10 mouse cellular contexts compared by ENCODE assay signal in genomic region chr2:153943537-153943936, GRCm38 (mm10). TPM values are rescaled to one million over a fixed set of nuclear protein-coding genes. Genes with fewer than 3 reads are reported as not detected.
DNase-seq lines count a peak whose midpoint lies in the region; ATAC-seq and TF ChIP-seq lines count a peak whose summit lies in the region.
"Had no signal": no experiment of that assay in that cellular context is flagged by ENCODE, and none has a peak within 500 bp of the region (broad histone marks: within the 10 kb centered on the region; RNA-seq: fewer than 3 reads in every experiment).

No protein-coding gene starts in this region.

- dilution Hi-C loops in CH12.LX (cut with MboI; ENCODE audit: extremely low pct_ligation_motif_present, extremely low pct_unique_long_range_greater_than_20kb, low sequenced_read_pairs): no loop called here

- H3K27ac ChIP-seq in heart, adult 2 months: no peak overlapping the region
- no peak overlapping the region for H3K27ac ChIP-seq in heart, embryonic 12.5 days (ENCODE audit: poor library complexity, severe bottlenecking)
- no peak overlapping the region for H3K27ac ChIP-seq in CH12.LX (ENCODE audit: insufficient read depth, low read depth)
- no peak overlapping the region for H3K27ac ChIP-seq in embryonic facial prominence, embryonic 11.5 days (replicated peaks; ENCODE audit: low read depth, low read length)

- H3K4me3 ChIP-seq in heart, adult 2 months: no peak overlapping the region
- no peak overlapping the region for H3K4me3 ChIP-seq in heart, embryonic 12.5 days
- H3K4me3 ChIP-seq in CH12.LX (replicated peaks in 1 of 3; ENCODE audit: low read depth in 2 of 3, low read length in 2 of 3, poor library complexity in 1 of 3): no peak overlapping the region
- no peak overlapping the region for H3K4me3 ChIP-seq in embryonic facial prominence, embryonic 11.5 days (ENCODE audit: low read depth, low read length)

- no peaks in the 10 kb centered on the region for H3K9me3 ChIP-seq in heart, embryonic 12.5 days (replicated peaks)
- H3K9me3 ChIP-seq in CH12.LX (replicated peaks; ENCODE audit: low read length): peaks cover 3% of the 10 kb centered on the region
- H3K9me3 ChIP-seq in embryonic facial prominence, embryonic 11.5 days (replicated peaks; ENCODE audit: control insufficient read depth, low read length): no peaks in the 10 kb centered on the region

- intact Hi-C loops in heart, adult 2 months (cut with DNase I): no loop called here

- H3K27me3 ChIP-seq in heart, adult 2 months (ENCODE audit: control insufficient read depth, insufficient read depth, low read length): no peaks in the 10 kb centered on the region
- peaks cover 6% of the 10 kb centered on the region; the same call in 1 of the 2 replicates for H3K27me3 ChIP-seq in heart, embryonic 12.5 days (replicated peaks)
- peaks cover 69% of the 10 kb centered on the region for H3K27me3 ChIP-seq in CH12.LX (replicated peaks)
- no peaks in the 10 kb centered on the region for H3K27me3 ChIP-seq in embryonic facial prominence, embryonic 11.5 days (ENCODE audit: control insufficient read depth, insufficient read depth, low read length)

- no peak for ATAC-seq in heart, embryonic 12.5 days (ENCODE audit: insufficient number of reproducible peaks, low FRiP score)
- ATAC-seq in embryonic facial prominence, embryonic 11.5 days (replicated peaks; ENCODE audit: insufficient number of reproducible peaks, low FRiP score, low TSS enrichment, low read depth): no peak

- in situ Hi-C loops in CH12.LX (cut with MboI; ENCODE audit: low pct_ligation_motif_present, low pct_unique_long_range_greater_than_20kb, low sequenced_read_pairs): no loop called here

- H3K4me1 ChIP-seq in heart, adult 2 months (ENCODE audit: control insufficient read depth, insufficient read depth, low read length): no peaks in the 10 kb centered on the region
- no peaks in the 10 kb centered on the region for H3K4me1 ChIP-seq in heart, embryonic 12.5 days (replicated peaks)
- H3K4me1 ChIP-seq in CH12.LX (ENCODE audit: control insufficient read depth in 1 of 2, insufficient read depth in 2 of 2): no peaks in the 10 kb centered on the region
- H3K4me1 ChIP-seq in embryonic facial prominence, embryonic 11.5 days (ENCODE audit: control insufficient read depth, insufficient read depth, low read length): no peaks in the 10 kb centered on the region

- H3K36me3 ChIP-seq in heart, adult 2 months (ENCODE audit: control insufficient read depth, insufficient read depth, low read length): no peaks in the 10 kb centered on the region
- H3K36me3 ChIP-seq in heart, embryonic 12.5 days: no peaks in the 10 kb centered on the region
- H3K36me3 ChIP-seq in CH12.LX (replicated peaks in 1 of 2; ENCODE audit: control insufficient read depth in 1 of 2, insufficient read depth in 1 of 2, low read length in 1 of 2): no peaks in the 10 kb centered on the region
- H3K36me3 ChIP-seq in embryonic facial prominence, embryonic 11.5 days (replicated peaks; ENCODE audit: control insufficient read depth, insufficient read depth, low read depth, low read length): no peaks in the 10 kb centered on the region

- TF ChIP-seq EP300 in heart, adult 2 months (IDR thresholded peaks at IDR 0.05; ENCODE audit: insufficient read depth, low read depth, low read length): no peak
- TF ChIP-seq EP300 in CH12.LX (IDR thresholded peaks at IDR 0.05; ENCODE audit: low read length): no peak

- no peak overlapping the region for H3K4me2 ChIP-seq in heart, embryonic 12.5 days
- H3K4me2 ChIP-seq in CH12.LX (ENCODE audit: insufficient read depth, low read depth, poor library complexity, severe bottlenecking): no peak overlapping the region
- H3K4me2 ChIP-seq in embryonic facial prominence, embryonic 11.5 days (ENCODE audit: low read depth, low read length): no peak overlapping the region

- WGBS in heart, adult 2 months: 30% methylated on average over 3 of the region's 3 CpGs
- 36% methylated on average over 3 of the region's 3 CpGs for WGBS in heart, embryonic 12.5 days
- 32% methylated on average over 3 of the region's 3 CpGs for WGBS in embryonic facial prominence, embryonic 11.5 days

- peak; percentile 54 for TF ChIP-seq RAD21 in CH12.LX (IDR thresholded peaks at IDR 0.05; ENCODE audit: low read depth, low read length)

- DNase-seq in heart, adult 2 months: peak; percentile 16 to 46
- peak; percentile 55 for DNase-seq in CH12.LX (ENCODE audit: extremely low read depth)
- peak; percentile 79 for DNase-seq in brain, adult 2 months (ENCODE audit: low read depth, low spot score)
- DNase-seq in embryonic facial prominence, embryonic 11.5 days (ENCODE audit: low spot score): peak; percentile 74
- DNase-seq in layer of hippocampus, postnatal 10 days (ENCODE audit: low spot score in 2 of 2): peak; percentile 73 to 74
- peak; percentile 51 for DNase-seq in naive thymus-derived CD4-positive, alpha-beta T cell, adult 2 months (ENCODE audit: low read depth)
- peak; percentile 59 for DNase-seq in thymus, postnatal 0 days (ENCODE audit: low spot score)

- no peak overlapping the region for H3K9ac ChIP-seq in heart, adult 2 months (ENCODE audit: low read depth, low read length)
- H3K9ac ChIP-seq in heart, embryonic 12.5 days: no peak overlapping the region
- H3K9ac ChIP-seq in CH12.LX (ENCODE audit: insufficient read depth, low read depth): no peak overlapping the region
- no peak overlapping the region for H3K9ac ChIP-seq in embryonic facial prominence, embryonic 11.5 days (replicated peaks; ENCODE audit: low read length)

- no peak for TF ChIP-seq POLR2A in heart, adult 2 months (IDR thresholded peaks at IDR 0.05; ENCODE audit: insufficient read depth, low read depth, low read length)
- TF ChIP-seq POLR2A in CH12.LX (IDR thresholded peaks at IDR 0.05; ENCODE audit: low read depth, low read length): no peak

- H3K79me2 ChIP-seq in heart, adult 2 months (replicated peaks; ENCODE audit: control insufficient read depth, insufficient read depth, low read length): no peaks in the 10 kb centered on the region
- no peaks in the 10 kb centered on the region for H3K79me2 ChIP-seq in CH12.LX (replicated peaks; ENCODE audit: control insufficient read depth, extremely low read depth, insufficient read depth, poor library complexity, severe bottlenecking)

- peak; percentile 81 for TF ChIP-seq CTCF in heart, adult 2 months (IDR thresholded peaks at IDR 0.05)
- peak; percentile 76 to 80 for TF ChIP-seq CTCF in CH12.LX (conservative IDR thresholded peaks at IDR 0.05 in 1 of 2, IDR thresholded peaks at IDR 0.05 in 1 of 2; ENCODE audit: low read depth in 2 of 2, low read length in 2 of 2)

TF ChIP-seq in CH12.LX, 34 proteins besides CTCF, POLR2A, EP300 and RAD21:
- no peak for TF ChIP-seq ZNF384 (IDR thresholded peaks at IDR 0.05; ENCODE audit: low read depth, low read length)
- TF ChIP-seq HCFC1 (IDR thresholded peaks at IDR 0.05; ENCODE audit: low read depth, low read length): no peak
- no peak for TF ChIP-seq PAX5 (IDR thresholded peaks at IDR 0.05; ENCODE audit: low read length)
- no peak for TF ChIP-seq BHLHE40 (IDR thresholded peaks at IDR 0.05; ENCODE audit: low read depth, low read length)
- TF ChIP-seq SMC3 (IDR thresholded peaks at IDR 0.05; ENCODE audit: low read depth, low read length): peak; percentile 48
- TF ChIP-seq NELFE (IDR thresholded peaks at IDR 0.05; ENCODE audit: low read depth, low read length): no peak

RNA-seq across cellular contexts. Expression of gene Bpifb4, which starts 5.5 kb away (rescaled TPM):
- not detected for total RNA-seq in heart, adult 2 months (2021)
- polyA plus RNA-seq in heart, adult 2 months (2012; rRNA removed): not detected in 2 replicates
- not detected in 2 replicates for polyA plus RNA-seq in heart, embryonic 12.5 days (2016; fragmentation: Nextera tagmentation; extraction: Ambion mirVana)
- total RNA-seq in CH12.LX (2012; rRNA removed) (not detected in 2 replicates), CH12.LX (2014; rRNA removed) (not detected in 2 replicates)
- polyA plus RNA-seq in CH12.LX (2012; ENCODE audit: insufficient read length, low read depth): not detected in 2 replicates
- 0.18 TPM in 1 of 2 replicates, not detected in the other for polyA plus RNA-seq in embryonic facial prominence, embryonic 11.5 days (2014; fragmentation: Nextera tagmentation; extraction: Ambion mirVana)
- total RNA-seq in layer of hippocampus, postnatal 10 days (2021): not detected
- 0.10 and 0.19 TPM in 2 replicates for polyA plus RNA-seq in thymus, postnatal 0 days (2015; fragmentation: Nextera tagmentation; extraction: Ambion mirVana)
- total RNA-seq: left cerebral cortex, adult 8-10 months had no signal

RNA-seq across cellular contexts. Expression of gene Bpifb3, which starts 25.5 kb away (rescaled TPM):
- not detected for total RNA-seq in heart, adult 2 months (2021)
- not detected in 2 replicates for polyA plus RNA-seq in heart, adult 2 months (2012; rRNA removed)
- polyA plus RNA-seq in heart, embryonic 12.5 days (2016; fragmentation: Nextera tagmentation; extraction: Ambion mirVana): not detected in 2 replicates
- total RNA-seq in CH12.LX (2012; rRNA removed) (not detected in 2 replicates), CH12.LX (2014; rRNA removed) (not detected in 2 replicates)
- polyA plus RNA-seq in CH12.LX (2012; ENCODE audit: insufficient read length, low read depth): not detected in 2 replicates
- polyA plus RNA-seq in embryonic facial prominence, embryonic 11.5 days (2014; fragmentation: Nextera tagmentation; extraction: Ambion mirVana): not detected in 2 replicates
- not detected for total RNA-seq in layer of hippocampus, postnatal 10 days (2021)
- polyA plus RNA-seq in thymus, postnatal 0 days (2015; fragmentation: Nextera tagmentation; extraction: Ambion mirVana): 0.44 and 0.51 TPM in 2 replicates
- total RNA-seq: adrenal gland, postnatal 4 days; left cerebral cortex, adult 8-10 months had no signal

RNA-seq across cellular contexts. Expression of gene Bpifa6, which starts 31.2 kb away (rescaled TPM):
- total RNA-seq in heart, adult 2 months (2021): not detected
- 0.06 TPM in 1 of 2 replicates, not detected in the other for polyA plus RNA-seq in heart, adult 2 months (2012; rRNA removed)
- polyA plus RNA-seq in heart, embryonic 12.5 days (2016; fragmentation: Nextera tagmentation; extraction: Ambion mirVana): not detected in 2 replicates
- total RNA-seq in CH12.LX (2012; rRNA removed): not detected in 2 replicates
- total RNA-seq in CH12.LX (2014; rRNA removed): not detected in 2 replicates
- polyA plus RNA-seq in CH12.LX (2012; ENCODE audit: insufficient read length, low read depth): not detected in 2 replicates
- polyA plus RNA-seq in embryonic facial prominence, embryonic 11.5 days (2014; fragmentation: Nextera tagmentation; extraction: Ambion mirVana): not detected in 2 replicates
- total RNA-seq in layer of hippocampus, postnatal 10 days (2021): not detected
- 0.10 and 0.17 TPM in 2 replicates for polyA plus RNA-seq in thymus, postnatal 0 days (2015; fragmentation: Nextera tagmentation; extraction: Ambion mirVana)
- total RNA-seq: adrenal gland, postnatal 4 days; left cerebral cortex, adult 8-10 months had no signal

RNA-seq across cellular contexts. Expression of gene Bpifb6, which starts 43.3 kb away (rescaled TPM):
- not detected for total RNA-seq in heart, adult 2 months (2021)
- not detected in 2 replicates for polyA plus RNA-seq in heart, adult 2 months (2012; rRNA removed)
- polyA plus RNA-seq in heart, embryonic 12.5 days (2016; fragmentation: Nextera tagmentation; extraction: Ambion mirVana): not detected in 2 replicates
- not detected in 2 replicates for total RNA-seq in CH12.LX (2012; rRNA removed)
- not detected in 2 replicates for total RNA-seq in CH12.LX (2014; rRNA removed)
- polyA plus RNA-seq in CH12.LX (2012; ENCODE audit: insufficient read length, low read depth): not detected in 2 replicates
- not detected in 2 replicates for polyA plus RNA-seq in embryonic facial prominence, embryonic 11.5 days (2014; fragmentation: Nextera tagmentation; extraction: Ambion mirVana)
- not detected for total RNA-seq in layer of hippocampus, postnatal 10 days (2021)
- 0.14 TPM in 1 of 2 replicates, not detected in the other for polyA plus RNA-seq in thymus, postnatal 0 days (2015; fragmentation: Nextera tagmentation; extraction: Ambion mirVana)
- total RNA-seq: left cerebral cortex, adult 8-10 months had no signal
